ENCODE assay signal across 12 mouse cellular contexts in genomic region chr13:97292451-97293245, GRCm38 (mm10). TPM values are rescaled to one million over a fixed set of nuclear protein-coding genes. Genes with fewer than 3 reads are reported as not detected.
DNase-seq lines count a peak whose midpoint lies in the region; ATAC-seq lines count a peak whose summit lies in the region.
"Had no signal": no experiment of that assay in that cellular context is flagged by ENCODE, and none has a peak within 500 bp of the region (broad histone marks: within the 10 kb centered on the region; RNA-seq: fewer than 3 reads in every experiment).

No protein-coding gene starts in this region.

- H3K9ac ChIP-seq in forebrain, embryonic 12.5 days: no peak overlapping the region
- peak overlapping the region; percentile 55; the same call in 1 of the 2 replicates for H3K9ac ChIP-seq in neural tube, embryonic 13.5 days
- H3K9ac ChIP-seq: heart, embryonic 15.5 days had no signal

- peak; percentile 29 to 45 for DNase-seq in cerebellum, postnatal 10 days
- no peak for DNase-seq in cerebellum, postnatal 36 days
- no peak for DNase-seq in limb, embryonic 10.5 days (ENCODE audit: low spot score)
- no peak for DNase-seq in ovary, postnatal 14 days (ENCODE audit: low spot score)
- no peak for DNase-seq in right cerebral cortex, postnatal 25 days
- no peak for DNase-seq in testis, postnatal 14 days (ENCODE audit: low spot score)
- DNase-seq: adrenal gland, postnatal 36 days; kidney, adult 8-10 months had no signal

- WGBS in forebrain, embryonic 12.5 days: 3% methylated on average over 12 of the region's 12 CpGs
- 15% methylated on average over 12 of the region's 12 CpGs for WGBS in limb, embryonic 10.5 days
- WGBS in neural tube, embryonic 13.5 days: 10% methylated on average over 12 of the region's 12 CpGs

- no peaks in the 10 kb centered on the region for H3K36me3 ChIP-seq in forebrain, embryonic 12.5 days (replicated peaks)
- H3K36me3 ChIP-seq in limb, embryonic 10.5 days: no peaks in the 10 kb centered on the region
- H3K36me3 ChIP-seq in neural tube, embryonic 13.5 days: no peaks in the 10 kb centered on the region
- H3K36me3 ChIP-seq: heart, embryonic 15.5 days had no signal

- H3K4me2 ChIP-seq in forebrain, embryonic 12.5 days: peak overlapping the region; percentile 43
- H3K4me2 ChIP-seq in neural tube, embryonic 13.5 days: peak overlapping the region; percentile 43
- H3K4me2 ChIP-seq: heart, embryonic 15.5 days had no signal

- no peaks in the 10 kb centered on the region; the same call in 1 of the 2 replicates for H3K27me3 ChIP-seq in forebrain, embryonic 12.5 days
- peaks cover 3% of the 10 kb centered on the region; the same call in 1 of the 2 replicates for H3K27me3 ChIP-seq in limb, embryonic 10.5 days (ENCODE audit: low read depth, poor library complexity, severe bottlenecking)
- H3K27me3 ChIP-seq in neural tube, embryonic 13.5 days: no peaks in the 10 kb centered on the region
- H3K27me3 ChIP-seq: heart, embryonic 15.5 days had no signal

- peak; percentile 57 for ATAC-seq in forebrain, embryonic 12.5 days (ENCODE audit: low FRiP score)
- peak; percentile 64 for ATAC-seq in neural tube, embryonic 13.5 days (ENCODE audit: low read depth)

- H3K4me1 ChIP-seq in forebrain, embryonic 12.5 days: peaks cover 42% of the 10 kb centered on the region
- H3K4me1 ChIP-seq in limb, embryonic 10.5 days: peaks cover 42% of the 10 kb centered on the region
- peaks cover 37% of the 10 kb centered on the region for H3K4me1 ChIP-seq in neural tube, embryonic 13.5 days (replicated peaks)

- H3K4me3 ChIP-seq in forebrain, embryonic 12.5 days (replicated peaks): no peak overlapping the region
- peak overlapping the region; percentile 29; the same call in 1 of the 2 replicates for H3K4me3 ChIP-seq in limb, embryonic 10.5 days
- H3K4me3 ChIP-seq in neural tube, embryonic 13.5 days: 0 out of 2 replicates have a peak overlapping the region, but pooled peaks have one; percentile 3
- H3K4me3 ChIP-seq: heart, embryonic 15.5 days; myocyte had no signal

- no peaks in the 10 kb centered on the region for H3K9me3 ChIP-seq in forebrain, embryonic 12.5 days
- no peaks in the 10 kb centered on the region for H3K9me3 ChIP-seq in limb, embryonic 10.5 days (replicated peaks)
- H3K9me3 ChIP-seq in neural tube, embryonic 13.5 days: no peaks in the 10 kb centered on the region
- H3K9me3 ChIP-seq: heart, embryonic 15.5 days had no signal

- peak overlapping the region; percentile 76 for H3K27ac ChIP-seq in forebrain, embryonic 12.5 days
- peak overlapping the region; percentile 27 for H3K27ac ChIP-seq in limb, embryonic 10.5 days
- H3K27ac ChIP-seq in neural tube, embryonic 13.5 days (replicated peaks): peak overlapping the region; percentile 69
- H3K27ac ChIP-seq: heart, embryonic 15.5 days had no signal

RNA-seq across cellular contexts. Expression of gene Enc1, which starts 51.7 kb away (rescaled TPM):
- 23.9 and 26.9 TPM in 2 replicates for polyA plus RNA-seq in forebrain, embryonic 12.5 days (2016; fragmentation: Nextera tagmentation; extraction: Ambion mirVana)
- polyA plus RNA-seq in limb, embryonic 10.5 days (2016; fragmentation: Nextera tagmentation; extraction: Ambion mirVana): 2.5 and 4.3 TPM in 2 replicates
- polyA plus RNA-seq in neural tube, embryonic 13.5 days (2015; fragmentation: Nextera tagmentation; extraction: Ambion mirVana): 54.9 and 59.5 TPM in 2 replicates

Comparison
In these comparisons a context has a peak if more than half of its experiments do, and no peak if none do; other contexts are left out.
1. DNase-seq: peak in cerebellum, postnatal 10 days (2 of 2); none in cerebellum, postnatal 36 days (0 of 2), limb, embryonic 10.5 days (single experiment), ovary, postnatal 14 days (single experiment), right cerebral cortex, postnatal 25 days (single experiment) and testis, postnatal 14 days (single experiment).
2. Peak in every context shown above with its lines, with median percentiles within 50 percentile points of each other: H3K27ac ChIP-seq.